Mouse (Mus musculus) sigmoid colon, adult 10 weeks (tissue): ENCODE data around the gene Olfr1051. TPM values are rescaled to one million over a fixed set of nuclear protein-coding genes. Genes with fewer than 3 reads are reported as not detected.

Experiments used
- polyA plus RNA-seq: library from polyadenylated mRNA; stranded (reverse); fragments of 350-450 nt; fragmentation: Illumina TruSeq; extraction: RNeasy Lipid Tissue Mini Kit (QIAGEN cat#74804); gene quantifications from one replicate; pipeline ENCODE4 v1.2.3, GENCODE M21; 2014; ENCODE audit warnings: low read depth, low replicate concordance

The Olfr1051 gene
- polyA plus RNA-seq: not detected

GRCm38 (mm10) chr2:86278988-86279387 is at the start of gene Olfr1051:
TSS of gene Olfr1051 (minus strand) at chr2:86279088.

GRCm38 (mm10) chr2:86315184-86315583 is 36.3 kb upstream of the Olfr1051 start, which contains the start of gene Olfr1053:
TSS of gene Olfr1053 (minus strand) at chr2:86315284.

GRCm38 (mm10) chr2:86292155-86292554 is 13.3 kb upstream of the Olfr1051 start, which contains the start of gene Olfr1052:
TSS of gene Olfr1052 (plus strand) at chr2:86292455.

GRCm38 (mm10) chr2:86258228-86258627 is 20.7 kb downstream of the Olfr1051 start, which contains the start of gene Olfr1049:
TSS of gene Olfr1049 (minus strand) at chr2:86258328.

GRCm38 (mm10) chr2:86240189-86240588 is 38.7 kb downstream of the Olfr1051 start, which contains the start of gene Olfr1048:
TSS of gene Olfr1048 (minus strand) at chr2:86240289.

GRCm38 (mm10) chr2:86231301-86231700 is 47.6 kb downstream of the Olfr1051 start, which contains the start of gene Olfr1047:
TSS of gene Olfr1047 (minus strand) at chr2:86231401.

Other genes with a start within 250 kb of the Olfr1051 start
- gene Olfr1034, start 233.2 kb downstream of the Olfr1051 start, polyA plus RNA-seq: 0.57 TPM
- not detected for gene Olfr1036, start 205.1 kb downstream of the Olfr1051 start, polyA plus RNA-seq
- gene Olfr1037, start 191.7 kb downstream of the Olfr1051 start, polyA plus RNA-seq: not detected
- gene Olfr1039, start 143.2 kb downstream of the Olfr1051 start, polyA plus RNA-seq: not detected
- not detected for gene Olfr1040, start 132.4 kb downstream of the Olfr1051 start, polyA plus RNA-seq
- not detected for gene Olfr1042, start 117.2 kb downstream of the Olfr1051 start, polyA plus RNA-seq
- gene Olfr1043, start 111.6 kb downstream of the Olfr1051 start, polyA plus RNA-seq: not detected
- gene Olfr1044, start 101.3 kb downstream of the Olfr1051 start, polyA plus RNA-seq: not detected
- not detected for gene Olfr52, start 93.4 kb downstream of the Olfr1051 start, polyA plus RNA-seq
- not detected for gene Olfr1045, start 76.1 kb downstream of the Olfr1051 start, polyA plus RNA-seq
- not detected for gene Olfr1046, start 59.8 kb downstream of the Olfr1051 start, polyA plus RNA-seq
- gene Olfr1047, start 47.7 kb downstream of the Olfr1051 start, polyA plus RNA-seq: not detected
- gene Olfr1048, start 38.8 kb downstream of the Olfr1051 start, polyA plus RNA-seq: not detected
- gene Olfr1049, start 20.8 kb downstream of the Olfr1051 start, polyA plus RNA-seq: not detected
- not detected for gene Olfr1052, start 13.4 kb upstream of the Olfr1051 start, polyA plus RNA-seq
- gene Olfr1053, start 36.2 kb upstream of the Olfr1051 start, polyA plus RNA-seq: not detected
- gene Olfr1054, start 56.3 kb upstream of the Olfr1051 start, polyA plus RNA-seq: not detected
- not detected for gene Olfr1055, start 71.2 kb upstream of the Olfr1051 start, polyA plus RNA-seq
- gene Olfr1056, start 83.4 kb upstream of the Olfr1051 start, polyA plus RNA-seq: not detected
- gene Olfr1057, start 99.3 kb upstream of the Olfr1051 start, polyA plus RNA-seq: not detected
- not detected for gene Olfr1058, start 109.5 kb upstream of the Olfr1051 start, polyA plus RNA-seq
- gene Olfr1061, start 135.0 kb upstream of the Olfr1051 start, polyA plus RNA-seq: not detected
- gene Olfr1062, start 147.7 kb upstream of the Olfr1051 start, polyA plus RNA-seq: not detected
- not detected for gene Olfr1065, start 171.5 kb upstream of the Olfr1051 start, polyA plus RNA-seq
- gene Olfr1066, start 177.2 kb upstream of the Olfr1051 start, polyA plus RNA-seq: not detected
- not detected for gene Olfr228, start 208.3 kb upstream of the Olfr1051 start, polyA plus RNA-seq
- gene Olfr1076, start 229.4 kb upstream of the Olfr1051 start, polyA plus RNA-seq: not detected